Mouse (Mus musculus): ENCODE results near the gene Itm2c.

Itm2c gene

GRCm38 (mm10) chr1:85899388-85899761 is 5.3 kb downstream of the Itm2c start:
- no peak for DNase-seq (ENCODE audit: low spot score)

- DNase-seq (ENCODE audit: low spot score): no peak
Observed at GRCm38 (mm10) chr1:85900521-85901333, 6.6 kb downstream of the Itm2c start.

GRCm38 (mm10) chr1:85901516-85902107 is 7.5 kb downstream of the Itm2c start:
- no peak for DNase-seq (ENCODE audit: low spot score)

- no peak for DNase-seq (ENCODE audit: low spot score)
Observed at GRCm38 (mm10) chr1:85902108-85902561, 8.1 kb downstream of the Itm2c start.

GRCm38 (mm10) chr1:85906892-85907291 is 12.8 kb downstream of the Itm2c start:
- DNase-seq (ENCODE audit: low spot score): no peak

GRCm38 (mm10) chr1:85908754-85909590 is 14.9 kb downstream of the Itm2c start:
- DNase-seq (ENCODE audit: low spot score): no peak

GRCm38 (mm10) chr1:85913078-85913755 is 19.1 kb downstream of the Itm2c start:
- DNase-seq (ENCODE audit: low spot score): no peak

GRCm38 (mm10) chr1:85915890-85916289 is 21.8 kb downstream of the Itm2c start:
- no peak for DNase-seq (ENCODE audit: low spot score)

GRCm38 (mm10) chr1:85916830-85917450 is 22.9 kb downstream of the Itm2c start:
- no peak for DNase-seq (ENCODE audit: low spot score)

GRCm38 (mm10) chr1:85919621-85920020 is 25.5 kb downstream of the Itm2c start:
- DNase-seq (ENCODE audit: low spot score): no peak

GRCm38 (mm10) chr1:85921725-85922124 is 27.6 kb downstream of the Itm2c start:
- no peak for DNase-seq (ENCODE audit: low spot score)

- no peak for DNase-seq (ENCODE audit: low spot score)
Observed at GRCm38 (mm10) chr1:85922127-85922864, 28.2 kb downstream of the Itm2c start.

- no peak for DNase-seq (ENCODE audit: low spot score)
Observed at GRCm38 (mm10) chr1:85922865-85923211, 28.8 kb downstream of the Itm2c start.

GRCm38 (mm10) chr1:85925183-85925582 is 31.1 kb downstream of the Itm2c start:
- DNase-seq (ENCODE audit: low spot score): no peak

GRCm38 (mm10) chr1:85928057-85928687 is 34.1 kb downstream of the Itm2c start, which contains the start of gene 4933407L21Rik:
Gene 4933407L21Rik (plus strand): TSS chr1:85928483.
- DNase-seq (ENCODE audit: low spot score): no peak

GRCm38 (mm10) chr1:85928688-85929065 is 34.6 kb downstream of the Itm2c start:
- DNase-seq (ENCODE audit: low spot score): no peak

- no peak for DNase-seq (ENCODE audit: low spot score)
Observed at GRCm38 (mm10) chr1:85929406-85929805, 35.3 kb downstream of the Itm2c start.

GRCm38 (mm10) chr1:85931170-85931569 is 37.1 kb downstream of the Itm2c start:
- DNase-seq (ENCODE audit: low spot score): no peak

- DNase-seq (ENCODE audit: low spot score): no peak
Observed at GRCm38 (mm10) chr1:85933226-85933625, 39.1 kb downstream of the Itm2c start.
